Mouse (Mus musculus) ES-E14 (cell line): ENCODE results near the gene Ltc4s.

ENCODE experiments used
- MAFK ChIP-seq: IDR thresholded peaks from 2 replicates; pipeline ENCODE4 v1.6.1; 2014; ENCODE audit warnings: mild to moderate bottlenecking, low read depth, low read length, inconsistent platforms; ENCODE audit not compliant: insufficient read depth
- ZNF384 ChIP-seq: IDR thresholded peaks from 2 replicates; pipeline ENCODE4 v1.6.1; 2012; ENCODE audit warnings: low read depth, low read length, inconsistent platforms

DNA sequence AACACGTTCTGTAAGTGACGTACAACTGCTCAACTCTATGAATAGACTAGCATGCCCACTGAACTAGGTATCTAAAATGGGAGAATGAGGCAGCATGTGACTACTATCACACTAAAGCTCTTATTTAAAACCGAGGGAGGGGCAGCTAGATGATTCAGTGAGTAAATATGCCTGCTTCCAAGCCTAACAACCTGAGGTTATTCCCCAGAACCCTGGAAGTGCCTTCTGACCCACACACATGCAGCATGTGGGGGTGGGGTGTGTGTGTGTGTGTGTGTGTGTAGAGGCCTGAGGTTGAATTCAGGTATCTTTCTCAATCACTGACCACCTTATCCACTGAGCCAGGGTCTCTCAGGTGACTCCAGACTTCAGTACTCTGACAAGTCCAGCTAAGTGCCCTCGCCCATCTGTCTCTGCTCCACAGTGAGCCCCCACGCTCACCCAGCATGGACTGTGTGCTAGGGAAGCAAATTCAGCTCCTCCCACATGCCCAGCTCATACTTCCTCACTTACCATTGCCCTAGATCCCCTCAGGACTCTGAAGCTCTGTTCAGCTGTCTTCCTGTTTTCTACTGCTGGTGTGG is 37.2 kb upstream of the Ltc4s start:
- TF ChIP-seq MAFK (no peak), ZNF384 (no peak)
